Mouse (Mus musculus) spleen, embryonic (tissue): ENCODE results near the gene Keap1.

Source experiments
- CTCF ChIA-PET: fragments of 350-600 bp; sonication (Branson Sonifier 250); formaldehyde crosslinking; loops from one replicate; lab custom pipeline; 2022; lab: Charles Lee

The Keap1 gene

DNA sequence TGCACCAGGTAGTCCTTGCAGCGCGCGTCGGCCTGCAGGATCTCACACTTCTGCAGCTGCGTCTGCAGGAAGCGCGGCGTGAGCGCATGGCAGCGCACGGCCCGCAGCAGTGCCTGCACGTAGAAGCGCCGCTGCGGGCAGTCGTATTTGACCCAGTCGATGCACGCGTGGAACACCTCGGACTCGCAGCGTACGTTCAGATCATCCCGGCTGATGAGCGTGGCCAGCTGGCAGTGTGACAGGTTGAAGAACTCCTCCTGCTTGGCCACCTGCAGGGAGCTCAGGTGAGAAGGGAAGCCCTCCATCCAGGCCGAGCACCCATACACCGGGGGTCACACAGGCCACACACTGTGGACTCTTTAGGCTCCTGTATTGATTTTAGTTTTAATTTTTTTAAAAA is 5.4 kb downstream of the Keap1 start:
- CTCF ChIA-PET, result interaction anchor here (0.5 kb wide), 1 partner anchor 13 kb away, joined by 4 read pairs; no protein-coding TSS in a partner anchor

- CTCF ChIA-PET, result no interaction called here
Observed at GRCm38 (mm10) chr9:21233366-21233765, 5.8 kb downstream of the Keap1 start.

DNA sequence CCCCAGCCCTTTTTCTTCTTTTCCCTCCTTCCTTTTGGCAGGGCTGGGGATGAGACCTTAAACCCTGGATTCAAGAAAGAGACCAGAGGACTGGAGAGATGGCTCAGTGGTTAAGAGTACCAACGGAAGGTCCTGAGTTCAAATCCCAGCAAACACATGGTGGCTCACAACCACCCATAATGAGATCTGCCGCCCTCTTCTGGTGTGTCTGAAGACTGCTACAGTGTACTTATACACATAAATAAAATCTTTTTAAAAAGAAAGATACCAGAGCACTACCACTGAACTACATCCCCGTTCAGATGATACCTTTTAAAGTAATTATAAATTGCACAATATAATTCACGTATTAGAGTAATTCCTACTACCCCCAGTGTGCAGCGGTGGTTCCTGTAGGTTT is 6.3 kb downstream of the Keap1 start:
- CTCF ChIA-PET, result no interaction called here

DNA sequence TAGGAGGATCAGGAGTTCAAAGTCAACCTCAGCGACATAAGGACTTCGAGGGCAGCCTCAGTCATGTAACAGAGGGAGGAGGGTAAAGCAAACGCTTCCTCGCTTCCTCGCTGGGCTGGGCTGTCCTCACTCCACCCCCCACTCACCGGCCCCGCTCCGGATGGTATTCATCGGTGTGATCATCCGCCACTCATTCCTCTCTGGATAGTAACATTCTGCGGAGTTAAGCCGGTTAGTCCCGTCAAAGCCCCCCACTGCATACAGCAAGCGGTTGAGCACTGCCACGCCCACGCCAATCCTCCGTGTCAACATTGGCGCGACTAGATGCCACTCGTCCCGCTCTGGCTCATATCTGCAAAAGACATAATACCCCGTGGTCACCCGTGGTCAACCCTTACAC is 7.6 kb downstream of the Keap1 start:
- CTCF ChIA-PET, result no interaction called here

GRCm38 (mm10) chr9:21227342-21227741 is 11.8 kb downstream of the Keap1 start:
- CTCF ChIA-PET, result no interaction called here

DNA sequence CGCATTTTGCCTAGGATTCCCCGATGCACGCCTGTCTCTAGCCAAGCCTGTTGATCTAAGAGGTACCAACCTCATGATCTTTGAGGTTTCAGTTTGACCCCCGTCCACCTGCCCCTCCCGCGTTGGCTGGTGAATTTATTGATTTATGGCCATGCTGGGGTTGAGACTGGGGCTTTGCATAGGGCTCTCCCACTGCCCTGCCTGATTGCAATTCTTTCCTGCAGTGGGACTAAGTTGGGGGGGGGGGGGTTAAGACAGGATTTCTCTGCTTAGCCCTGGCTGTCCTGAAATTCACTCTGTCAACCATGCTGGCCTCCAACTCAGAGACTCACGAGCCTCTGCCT is 13.8 kb downstream of the Keap1 start:
- CTCF ChIA-PET, result no interaction called here

- CTCF ChIA-PET, result interaction anchor here (0.5 kb wide), 1 partner anchor 185 kb away, joined by 3 read pairs; no protein-coding TSS in a partner anchor
Observed at GRCm38 (mm10) chr9:21224576-21225414, 14.4 kb downstream of the Keap1 start.

DNA sequence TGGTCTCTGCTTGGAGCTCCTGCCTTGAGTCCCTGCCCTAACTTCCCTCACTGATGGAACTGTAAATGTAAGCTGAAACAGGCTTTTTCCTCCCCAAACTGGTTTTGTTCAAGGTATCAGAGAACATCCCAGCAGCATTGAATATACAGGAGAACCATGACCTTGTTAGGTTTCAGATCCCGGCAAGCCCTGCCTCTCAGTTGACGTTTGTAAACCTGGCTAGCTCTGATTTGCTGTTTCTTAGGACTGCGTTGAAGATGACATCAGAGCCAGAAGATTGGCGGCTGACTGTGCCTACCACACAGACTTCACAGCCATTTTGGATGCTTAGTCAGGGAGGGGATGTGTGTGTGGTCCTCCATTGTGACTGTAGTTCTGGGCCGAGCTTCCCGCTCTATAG is 15.3 kb downstream of the Keap1 start:
- CTCF ChIA-PET, result interaction anchor here (0.5 kb wide), 1 partner anchor 186 kb away, joined by 3 read pairs; no protein-coding TSS in a partner anchor

- CTCF ChIA-PET, result interaction anchor here (0.7 kb wide), 1 partner anchor 190 kb away, joined by 9 read pairs; no protein-coding TSS in a partner anchor
Observed at GRCm38 (mm10) chr9:21223490-21223889, 15.7 kb downstream of the Keap1 start.

DNA sequence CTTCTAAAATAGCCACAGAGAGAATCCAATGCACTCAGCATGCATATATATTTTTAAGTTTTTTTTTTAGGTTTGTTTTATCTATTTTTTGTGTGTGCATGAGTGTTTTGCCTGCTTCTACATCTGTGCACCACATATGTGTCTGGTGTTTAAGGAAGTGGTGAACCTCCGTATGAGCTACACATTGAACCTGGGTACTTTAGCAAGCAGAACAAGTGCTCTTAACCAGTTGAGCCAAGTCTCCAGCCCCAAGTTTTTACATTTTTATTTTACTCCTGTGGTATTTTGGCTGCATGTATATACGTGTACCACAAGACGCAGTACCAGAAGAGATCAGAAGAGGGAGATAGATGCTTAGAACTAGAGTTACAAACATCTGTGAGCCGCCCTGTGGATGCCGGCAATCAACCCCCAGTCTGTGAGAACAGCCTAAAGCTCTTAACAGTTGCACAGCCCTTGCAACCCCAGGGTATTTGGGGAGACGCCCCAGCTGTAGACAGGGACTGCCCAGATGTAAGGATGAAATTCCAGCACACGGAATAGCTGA is 17.7 kb downstream of the Keap1 start:
- CTCF ChIA-PET, result interaction anchor here (0.5 to 1.3 kb wide), 5 partner anchors 22 to 134 kb away, joined by 3 to 8 read pairs (median 3); no protein-coding TSS in a partner anchor

- CTCF ChIA-PET, result interaction anchor here (0.5 to 1.3 kb wide), 6 partner anchors 19 to 135 kb away, joined by 3 to 8 read pairs (median 3); no protein-coding TSS in a partner anchor
Observed at GRCm38 (mm10) chr9:21220490-21221382, 18.4 kb downstream of the Keap1 start.

- CTCF ChIA-PET, result interaction anchor here (0.5 to 1.0 kb wide), 3 partner anchors 20 to 187 kb away, joined by 3 to 6 read pairs (median 4); no protein-coding TSS in a partner anchor
Observed at GRCm38 (mm10) chr9:21219820-21220219, 19.3 kb downstream of the Keap1 start.

DNA sequence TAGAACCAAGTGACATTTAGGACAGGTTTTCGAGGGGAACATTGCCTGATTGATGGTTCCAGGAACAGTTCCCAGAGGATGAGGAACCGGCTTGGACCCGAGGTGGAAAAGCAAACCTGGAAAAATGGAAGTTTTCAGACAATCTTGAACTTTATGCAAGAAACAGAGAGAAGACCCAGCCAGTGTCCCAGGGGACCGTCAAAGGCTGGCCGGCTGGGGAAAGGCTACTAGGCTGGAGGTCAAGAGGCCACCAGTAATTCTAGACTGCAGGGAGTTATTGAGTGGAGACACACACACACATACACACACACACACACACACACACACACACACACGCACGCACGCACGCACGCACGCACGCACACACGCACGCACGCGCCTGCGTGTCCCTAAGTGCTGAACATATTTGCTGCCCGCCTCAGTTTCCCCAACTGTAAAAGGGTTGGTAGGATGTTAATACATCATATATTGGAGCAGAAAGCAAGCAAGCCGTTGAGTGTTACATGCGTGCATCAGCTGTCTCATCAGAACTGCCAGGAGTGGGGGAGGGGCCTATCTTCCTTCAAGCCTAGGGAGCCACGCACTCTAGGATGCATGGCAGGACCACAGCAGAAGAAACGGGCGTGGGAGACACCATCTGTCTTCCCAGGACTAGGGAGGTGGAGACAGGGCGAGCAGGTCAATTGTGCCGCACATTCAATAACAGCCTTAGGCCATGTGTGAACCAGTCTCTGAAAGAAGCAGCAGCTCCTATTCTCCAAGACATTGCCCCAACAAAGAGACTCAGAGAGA is 22.9 kb downstream of the Keap1 start:
- CTCF ChIA-PET, result no interaction called here

DNA sequence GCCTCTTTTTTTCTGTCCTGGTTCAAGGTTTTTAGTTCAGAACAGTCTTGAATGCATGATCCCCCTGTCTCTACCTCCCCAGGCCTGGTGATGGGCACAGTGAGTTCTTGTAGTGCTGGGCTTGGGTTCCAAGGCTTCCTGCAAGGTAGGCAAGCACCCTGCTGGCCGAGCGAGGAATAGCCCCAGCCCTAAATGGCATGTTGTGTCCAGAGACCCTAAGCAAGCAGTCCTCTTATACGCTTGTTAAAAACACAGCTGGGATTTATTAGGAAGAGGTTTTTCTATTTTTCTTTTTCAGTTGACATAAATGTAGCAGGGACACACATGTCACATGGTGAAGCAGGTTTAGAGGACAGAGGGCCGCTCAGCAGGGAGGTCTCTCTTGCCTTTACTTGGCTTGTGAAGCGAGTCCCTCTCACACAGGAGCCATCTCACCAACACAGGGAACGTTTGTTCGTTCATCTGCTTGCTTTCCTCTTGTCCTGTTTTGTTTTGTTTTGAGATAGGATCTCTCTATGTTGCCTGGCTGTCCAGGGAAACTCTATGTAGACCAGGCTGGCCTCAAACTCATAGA is 25.5 kb downstream of the Keap1 start:
- CTCF ChIA-PET, result interaction anchor here (0.7 kb wide), 1 partner anchor 16 kb away, joined by 3 read pairs; no protein-coding TSS in a partner anchor

DNA sequence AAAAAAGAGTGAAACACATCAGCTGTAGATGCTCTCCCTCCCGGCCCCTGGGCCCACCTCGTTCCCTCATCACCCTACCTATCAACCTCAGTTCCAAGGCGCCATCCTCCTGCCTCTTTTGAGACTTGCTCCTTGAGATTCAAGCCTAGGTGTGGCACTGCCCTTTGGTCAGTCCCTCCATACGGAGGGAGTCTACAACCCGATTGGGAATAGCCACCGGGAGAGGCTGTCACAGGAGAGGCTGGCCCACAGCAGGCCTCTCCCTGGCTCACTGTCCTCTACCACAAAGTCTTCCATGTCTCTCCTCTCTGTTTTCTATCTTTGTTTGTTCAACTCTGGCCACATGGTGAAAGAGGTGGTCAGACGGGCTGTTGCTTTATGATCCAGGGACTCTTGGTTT is 27.5 kb downstream of the Keap1 start:
- CTCF ChIA-PET, result no interaction called here

DNA sequence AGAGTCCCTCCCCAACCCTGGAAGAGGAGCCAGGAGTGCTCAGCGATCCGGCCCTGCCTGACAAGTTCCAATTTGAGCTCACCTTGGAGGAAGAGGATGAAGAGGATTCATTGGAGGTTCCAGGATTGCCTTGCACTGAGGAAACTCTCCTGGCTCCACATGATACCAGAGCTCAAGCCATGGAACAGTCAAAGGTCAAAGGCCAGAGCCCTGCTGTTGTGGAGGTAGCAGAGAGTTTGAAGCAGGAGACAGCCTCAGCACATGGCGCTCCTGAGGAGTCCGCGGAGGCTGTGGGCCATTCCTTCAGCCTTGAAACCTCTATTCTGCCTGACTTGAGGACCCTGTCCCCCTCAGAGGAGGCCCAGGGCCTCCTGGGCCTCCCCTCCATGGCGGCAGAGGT is 28.3 kb downstream of the Keap1 start:
- CTCF ChIA-PET, result no interaction called here

- CTCF ChIA-PET, result interaction anchor here (0.6 kb wide), 1 partner anchor 47 kb away, joined by 4 read pairs; no protein-coding TSS in a partner anchor
Observed at GRCm38 (mm10) chr9:21208626-21209025, 30.5 kb downstream of the Keap1 start.

DNA sequence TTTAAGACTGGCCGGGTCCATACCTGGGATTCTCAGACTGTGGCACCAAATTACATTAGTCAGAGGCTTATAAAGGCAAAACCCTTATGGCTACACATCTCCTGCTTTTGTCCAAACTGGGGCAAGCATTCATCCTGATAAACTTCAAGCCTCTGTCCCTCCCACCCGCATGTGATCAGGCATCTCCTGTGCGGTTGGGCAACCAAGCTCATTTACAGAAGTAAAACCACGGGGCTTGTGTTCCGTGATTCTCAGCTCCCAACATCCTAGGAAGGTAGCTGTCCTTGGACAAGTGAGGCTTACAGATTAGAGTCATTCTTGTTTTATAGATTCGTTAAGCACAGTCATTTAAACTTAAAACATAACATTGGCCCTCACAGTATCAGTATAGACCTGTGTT is 32.3 kb downstream of the Keap1 start:
- CTCF ChIA-PET, result interaction anchor here (0.5 to 0.6 kb wide), 3 partner anchors 8 to 537 kb away, joined by 3 to 5 read pairs (median 5); no protein-coding TSS in a partner anchor

GRCm38 (mm10) chr9:21204528-21205272 is 34.5 kb downstream of the Keap1 start:
- CTCF ChIA-PET, result interaction anchor here (0.7 kb wide), 3 partner anchors 8 to 108 kb away, joined by 3 to 12 read pairs (median 7); no protein-coding TSS in a partner anchor
